Mouse (Mus musculus): ENCODE results near the gene Purb. TPM values are rescaled to one million over a fixed set of nuclear protein-coding genes. Genes with fewer than 3 reads are reported as not detected.

Gene Purb
- total RNA-seq (2018; cell fraction: chromatin; rRNA removed): 10 to 100 TPM; 24.8 to 61.9 (median 42.8) TPM
- total RNA-seq (2018; cell fraction: cytosol; rRNA removed): 10 to 100 TPM; 26.5 to 68.4 (median 42.4) TPM
- 10 to 100 TPM; 41.5 to 75.6 (median 54.1) TPM for total RNA-seq (2018; cell fraction: nucleus; rRNA removed)
- polyA plus RNA-seq (2018): 23.4 to 30.1 TPM (median 28.8 TPM) in 3 replicates

- H3K4me3 ChIP-seq (ENCODE audit: inconsistent target): peak within 1 kb of the TSS; percentile 73
Observed at GRCm38 (mm10) chr11:6475867-6476484, at the start of gene Purb. Purb (minus strand) TSS chr11:6475917.

GRCm38 (mm10) chr11:6525241-6525640 lies 49.5 kb upstream of the Purb start:
- Histone ChIP-seq H3K79me2 (ENCODE audit: inconsistent target) (peaks cover 40% of the 10 kb centered on the region), H3K4me3 (ENCODE audit: inconsistent target) (no peak overlapping the region), H3K36me3 (ENCODE audit: inconsistent target) (peaks cover 12% of the 10 kb centered on the region; the same call in 1 of the 2 replicates), H3K27ac (peak overlapping the region; percentile 27)
- 86% methylated on average over 1 of the region's 1 CpGs for WGBS (ENCODE audit: missing documents)

More at GRCm38 (mm10) chr11:6475867-6476484, at the start of gene Purb:
- Histone ChIP-seq H3K27ac (peak within 1 kb of the TSS; percentile 65), H3K36me3 (ENCODE audit: inconsistent target) (no peaks in the 10 kb centered on the region), H3K79me2 (ENCODE audit: inconsistent target) (peaks cover 40% of the 10 kb centered on the region)
- WGBS (ENCODE audit: missing documents): 0% methylated on average over 17 of the region's 76 CpGs

GRCm38 (mm10) chr11:6524880-6525238 lies 49.1 kb upstream of the Purb start:
- Histone ChIP-seq H3K27ac (peak overlapping the region; percentile 27), H3K4me3 (ENCODE audit: inconsistent target) (no peak overlapping the region)
- WGBS (ENCODE audit: missing documents): 94% methylated on average over 4 of the region's 4 CpGs

GRCm38 (mm10) chr11:6524165-6524879 lies 48.6 kb upstream of the Purb start:
- Histone ChIP-seq H3K79me2 (ENCODE audit: inconsistent target) (peaks cover 49% of the 10 kb centered on the region), H3K36me3 (ENCODE audit: inconsistent target) (peaks cover 12% of the 10 kb centered on the region; the same call in 1 of the 2 replicates), H3K27ac (peak overlapping the region; percentile 27), H3K4me3 (ENCODE audit: inconsistent target) (no peak overlapping the region)
- WGBS (ENCODE audit: missing documents): 94% methylated on average over 8 of the region's 8 CpGs

More at GRCm38 (mm10) chr11:6524880-6525238, 49.1 kb upstream of the Purb start:
- H3K36me3 ChIP-seq (ENCODE audit: inconsistent target): peaks cover 12% of the 10 kb centered on the region; the same call in 1 of the 2 replicates
- peaks cover 43% of the 10 kb centered on the region for H3K79me2 ChIP-seq (ENCODE audit: inconsistent target)

GRCm38 (mm10) chr11:6523662-6524088 lies 48.0 kb upstream of the Purb start:
- 55% methylated on average over 1 of the region's 1 CpGs for WGBS (ENCODE audit: missing documents)
- Histone ChIP-seq H3K4me3 (ENCODE audit: inconsistent target) (no peak overlapping the region), H3K36me3 (ENCODE audit: inconsistent target) (peaks cover 12% of the 10 kb centered on the region; the same call in 1 of the 2 replicates), H3K27ac (peak overlapping the region; percentile 38), H3K79me2 (ENCODE audit: inconsistent target) (peaks cover 55% of the 10 kb centered on the region)

GRCm38 (mm10) chr11:6522782-6523525 lies 47.2 kb upstream of the Purb start:
- Histone ChIP-seq H3K27ac (peak overlapping the region; percentile 38), H3K79me2 (ENCODE audit: inconsistent target) (peaks cover 56% of the 10 kb centered on the region), H3K4me3 (ENCODE audit: inconsistent target) (no peak overlapping the region), H3K36me3 (ENCODE audit: inconsistent target) (peaks cover 19% of the 10 kb centered on the region)
- WGBS (ENCODE audit: missing documents): 51% methylated on average over 9 of the region's 9 CpGs

GRCm38 (mm10) chr11:6520507-6521173 lies 44.9 kb upstream of the Purb start, which contains the start of gene Myo1g:
Myo1g (minus strand) TSS chr11:6520965.
- 1% methylated on average over 7 of the region's 7 CpGs for WGBS (ENCODE audit: missing documents)
- Histone ChIP-seq H3K79me2 (ENCODE audit: inconsistent target) (peaks cover 56% of the 10 kb centered on the region), H3K36me3 (ENCODE audit: inconsistent target) (peaks cover 38% of the 10 kb centered on the region), H3K27ac (peak within 1 kb of the TSS; percentile 91), H3K4me3 (ENCODE audit: inconsistent target) (peak within 1 kb of the TSS; percentile 89)

GRCm38 (mm10) chr11:6519491-6520033 lies 43.8 kb upstream of the Purb start:
- peaks cover 40% of the 10 kb centered on the region for H3K36me3 ChIP-seq (ENCODE audit: inconsistent target)
- peak overlapping the region; percentile 91 for H3K27ac ChIP-seq
- peaks cover 56% of the 10 kb centered on the region for H3K79me2 ChIP-seq (ENCODE audit: inconsistent target)
- under 1% methylated on average over 11 of the region's 11 CpGs for WGBS (ENCODE audit: missing documents)
- H3K4me3 ChIP-seq (ENCODE audit: inconsistent target): peak overlapping the region; percentile 89

GRCm38 (mm10) chr11:6514837-6515236 lies 39.1 kb upstream of the Purb start:
- Histone ChIP-seq H3K27ac (no peak overlapping the region), H3K79me2 (ENCODE audit: inconsistent target) (peaks cover 43% of the 10 kb centered on the region), H3K4me3 (ENCODE audit: inconsistent target) (no peak overlapping the region), H3K36me3 (ENCODE audit: inconsistent target) (peaks cover 87% of the 10 kb centered on the region)
- 89% methylated on average over 7 of the region's 7 CpGs for WGBS (ENCODE audit: missing documents)

GRCm38 (mm10) chr11:6508269-6508876 lies 32.7 kb upstream of the Purb start:
- peak overlapping the region; percentile 32 for H3K27ac ChIP-seq
- H3K36me3 ChIP-seq (ENCODE audit: inconsistent target): peaks cover 70% of the 10 kb centered on the region
- WGBS (ENCODE audit: missing documents): 10% methylated on average over 1 of the region's 1 CpGs

GRCm38 (mm10) chr11:6506516-6506915 lies 30.8 kb upstream of the Purb start:
- WGBS (ENCODE audit: missing documents): 95% methylated on average over 9 of the region's 9 CpGs
- H3K4me3 ChIP-seq (ENCODE audit: inconsistent target): no peak overlapping the region
- H3K36me3 ChIP-seq (ENCODE audit: inconsistent target): peaks cover 52% of the 10 kb centered on the region
- no peak overlapping the region for H3K27ac ChIP-seq
- no peaks in the 10 kb centered on the region for H3K79me2 ChIP-seq (ENCODE audit: inconsistent target)

More at GRCm38 (mm10) chr11:6508269-6508876, 32.7 kb upstream of the Purb start:
- H3K79me2 ChIP-seq (ENCODE audit: inconsistent target): no peaks in the 10 kb centered on the region
- H3K4me3 ChIP-seq (ENCODE audit: inconsistent target): no peak overlapping the region

- Histone ChIP-seq H3K27ac (no peak overlapping the region), H3K36me3 (ENCODE audit: inconsistent target) (peaks cover 33% of the 10 kb centered on the region), H3K4me3 (ENCODE audit: inconsistent target) (no peak overlapping the region), H3K79me2 (ENCODE audit: inconsistent target) (no peaks in the 10 kb centered on the region)
- 71% methylated on average over 6 of the region's 6 CpGs for WGBS (ENCODE audit: missing documents)
Observed at GRCm38 (mm10) chr11:6504689-6505088, 29.0 kb upstream of the Purb start.

- no peaks in the 10 kb centered on the region for H3K79me2 ChIP-seq (ENCODE audit: inconsistent target)
- 83% methylated on average over 3 of the region's 3 CpGs for WGBS (ENCODE audit: missing documents)
- H3K4me3 ChIP-seq (ENCODE audit: inconsistent target): no peak overlapping the region
- no peak overlapping the region for H3K27ac ChIP-seq
- H3K36me3 ChIP-seq (ENCODE audit: inconsistent target): peaks cover 29% of the 10 kb centered on the region
Observed at GRCm38 (mm10) chr11:6504226-6504625, 28.5 kb upstream of the Purb start.
